Mouse (Mus musculus) lung, postnatal 14 days (tissue): ENCODE data around the gene H2al3.

Source experiments
- DNase-seq: peaks from one replicate; pipeline ENCODE4 v3.0.0; 2021

The H2al3 gene

GRCm38 (mm10) chrX:9849403-9849802 is at the start of gene H2al3:
TSS of gene H2al3 (plus strand) at chrX:9849703.
- no peak for DNase-seq

- DNase-seq, result no peak
Observed at GRCm38 (mm10) chrX:9810101-9810500, 39.4 kb upstream of the H2al3 start.

- DNase-seq, result no peak
Observed at GRCm38 (mm10) chrX:9812469-9812868, 37.0 kb upstream of the H2al3 start.

- no peak for DNase-seq
Observed at GRCm38 (mm10) chrX:9834779-9835178, 14.7 kb upstream of the H2al3 start.

- no peak for DNase-seq
Observed at GRCm38 (mm10) chrX:9846628-9847027, 2.9 kb upstream of the H2al3 start, which contains the start of gene Hypm. TSS of gene Hypm (plus strand) at chrX:9846928.

- DNase-seq, result no peak
Observed at GRCm38 (mm10) chrX:9861859-9862258, 12.4 kb downstream of the H2al3 start.

DNA sequence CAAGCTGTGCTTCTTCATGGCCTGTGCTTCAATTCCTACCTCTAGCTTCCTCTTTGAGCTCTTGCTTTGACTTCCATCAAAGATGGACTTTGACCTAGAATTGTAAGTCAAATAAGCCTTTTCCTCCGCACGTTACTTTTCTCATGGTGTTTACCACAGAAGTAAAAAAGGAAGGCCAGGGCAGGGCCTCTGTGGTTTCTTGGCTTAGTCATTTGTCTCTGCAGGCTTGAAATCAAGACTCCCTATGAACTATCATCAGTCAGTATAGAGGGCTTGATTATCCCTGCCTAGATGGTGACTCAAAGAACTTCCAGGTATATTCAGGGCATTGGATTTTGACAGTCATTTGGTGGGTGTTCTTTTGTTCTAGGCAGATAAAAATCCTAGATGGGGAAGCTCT is 26.0 kb downstream of the H2al3 start:
- DNase-seq, result no peak

DNA sequence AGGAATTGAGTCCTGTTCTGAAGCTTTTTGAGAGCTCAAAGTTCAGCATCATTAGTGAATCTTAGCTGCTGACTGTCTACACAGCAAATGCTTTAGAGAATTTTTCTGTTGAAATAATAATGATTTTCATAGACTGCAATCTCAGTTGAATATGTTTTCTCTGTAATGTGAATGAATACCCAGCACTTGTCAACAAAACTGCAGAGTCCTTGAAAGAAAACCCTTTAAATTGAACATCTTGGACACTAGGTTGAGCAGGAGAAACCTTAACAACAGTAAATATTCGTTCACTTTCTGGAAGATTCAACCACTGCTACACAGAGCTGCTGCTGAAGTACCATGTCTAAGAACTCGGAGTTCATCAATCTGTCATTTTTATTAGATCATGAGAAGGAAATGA is 35.8 kb downstream of the H2al3 start, which contains the start of gene Sytl5:
Gene Sytl5 (plus strand): TSS at position 301 of the 400 bp plus-strand sequence.
- DNase-seq, result no peak
